ENCODE assay signal across 17 mouse cellular contexts in genomic region chr10:44143401-44143800, GRCm38 (mm10).
"Had no signal": no experiment of that assay in that cellular context is flagged by ENCODE, and none has a peak within 500 bp of the region (broad histone marks: within the 10 kb centered on the region; RNA-seq: fewer than 3 reads in every experiment).

No protein-coding gene starts in this region.

- H3K4me3 ChIP-seq: neural tube, embryonic 12.5 days; neural tube, embryonic 13.5 days; neural tube, embryonic 15.5 days; stomach, embryonic 15.5 days had no signal

- H3K36me3 ChIP-seq: neural tube, embryonic 12.5 days; neural tube, embryonic 13.5 days; neural tube, embryonic 15.5 days; stomach, embryonic 15.5 days had no signal

- H3K4me2 ChIP-seq: neural tube, embryonic 12.5 days; neural tube, embryonic 13.5 days; neural tube, embryonic 15.5 days; stomach, embryonic 15.5 days had no signal

- H3K27me3 ChIP-seq: neural tube, embryonic 12.5 days; stomach, embryonic 15.5 days had no signal

- H3K9ac ChIP-seq: neural tube, embryonic 12.5 days; neural tube, embryonic 13.5 days; neural tube, embryonic 15.5 days; stomach, embryonic 15.5 days had no signal

- H3K4me1 ChIP-seq: neural tube, embryonic 12.5 days had no signal

- H3K27ac ChIP-seq: neural tube, embryonic 12.5 days; neural tube, embryonic 13.5 days; neural tube, embryonic 15.5 days; stomach, embryonic 15.5 days; stomach, postnatal 0 days had no signal

- DNase-seq: retina, postnatal 1 day; right cerebral cortex, adult 18-20 months; right cerebral cortex, postnatal 14 days; right cerebral cortex, postnatal 25 days; right cerebral cortex, postnatal 4 days; spleen, adult 18-20 months; thymus, adult 18-20 months; thymus, adult 2 months; thymus, postnatal 14 days; thymus, postnatal 25 days; thymus, postnatal 36 days; thymus, postnatal 4 days had no signal

- H3K9me3 ChIP-seq: neural tube, embryonic 12.5 days; neural tube, embryonic 13.5 days; neural tube, embryonic 15.5 days; stomach, embryonic 15.5 days had no signal
